Mouse (Mus musculus): ENCODE data around the gene Clec2d. TPM values are rescaled to one million over a fixed set of nuclear protein-coding genes. Genes with fewer than 3 reads are reported as not detected.

Gene Clec2d
- polyA plus RNA-seq, 1 experiment from 2014 or later = not detected

DNA sequence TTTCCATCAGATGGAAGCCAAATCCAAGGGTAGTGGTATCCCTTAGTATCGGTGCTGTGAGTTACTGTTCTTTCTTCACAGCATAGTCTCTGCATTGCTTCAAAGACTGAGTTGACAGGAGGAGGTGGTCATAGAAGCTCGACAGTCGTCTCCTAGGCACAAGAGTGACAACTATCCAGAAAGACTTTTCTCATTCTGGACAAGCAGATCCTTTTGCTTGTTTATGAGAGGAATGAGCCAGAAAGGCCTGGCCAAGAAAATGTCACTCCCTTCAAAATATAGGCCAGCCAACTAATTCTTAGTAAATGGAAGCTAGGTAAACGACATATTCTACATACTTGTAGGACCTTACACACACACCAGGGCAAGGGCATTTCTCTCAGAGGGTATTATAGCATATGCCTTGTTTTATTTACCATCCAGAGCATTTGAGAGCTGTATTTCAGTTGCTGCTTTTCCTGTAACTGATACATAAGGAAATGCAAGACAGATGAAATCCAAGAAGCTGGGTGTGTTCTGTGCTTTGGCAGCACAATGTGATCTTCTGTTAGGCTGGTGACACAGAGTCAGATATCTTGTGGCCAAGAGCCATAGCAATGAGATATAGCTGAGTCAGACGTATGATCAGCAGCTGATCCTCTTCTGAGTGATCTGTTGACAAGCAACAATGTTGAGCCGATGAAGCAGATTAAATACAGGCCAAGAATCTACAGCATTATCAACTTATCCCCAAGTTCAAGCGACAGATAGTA is 35.6 kb downstream of the Clec2d start:
- Histone ChIP-seq H3K4me1 (ENCODE audit: control insufficient read depth, insufficient read depth, low read length) (no peaks in the 10 kb centered on the region), H3K36me3 (ENCODE audit: control insufficient read depth, insufficient read depth, low read length) (no peaks in the 10 kb centered on the region), H3K27ac (ENCODE audit: low read depth, low read length) (no peak overlapping the region), H3K4me2 (ENCODE audit: low read depth, low read length) (no peak overlapping the region), H3K9ac (replicated peaks; ENCODE audit: low read depth, low read length) (no peak overlapping the region), H3K9me3 (ENCODE audit: control insufficient read depth, low read length) (no peaks in the 10 kb centered on the region), H3K4me3 (ENCODE audit: low read depth, low read length) (no peak overlapping the region), H3K27me3 (ENCODE audit: control insufficient read depth, insufficient read depth, low read length) (no peaks in the 10 kb centered on the region)
- 90% methylated on average over 7 of the region's 7 CpGs for WGBS
- no peak for ATAC-seq (ENCODE audit: low read depth)

DNA sequence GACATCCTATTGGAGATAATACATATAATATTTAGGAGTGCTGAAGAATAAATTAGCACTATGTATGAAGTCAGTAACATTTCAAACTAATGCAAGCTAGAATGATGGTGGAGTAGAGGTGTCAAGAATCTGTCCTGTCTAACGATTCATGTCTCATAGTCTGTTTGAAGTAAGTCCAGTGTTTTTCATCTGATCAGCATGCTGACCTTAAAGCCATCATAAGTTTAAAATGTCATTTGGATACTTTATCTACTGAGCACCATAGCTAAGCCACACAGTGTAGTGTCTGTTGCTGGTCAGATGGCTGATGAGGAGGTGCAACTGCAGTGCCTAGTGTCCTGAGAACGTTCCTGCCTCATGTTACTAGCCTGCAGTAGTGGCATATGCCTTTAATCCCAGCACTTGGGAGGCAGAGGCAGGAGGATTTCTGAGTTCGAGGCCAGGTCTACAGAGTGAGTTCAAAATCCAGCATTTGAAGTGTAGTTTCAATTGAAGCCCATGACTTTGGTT is 36.4 kb downstream of the Clec2d start:
- Histone ChIP-seq H3K27me3 (ENCODE audit: control insufficient read depth, insufficient read depth, low read length) (no peaks in the 10 kb centered on the region), H3K27ac (ENCODE audit: low read depth, low read length) (no peak overlapping the region), H3K9me3 (ENCODE audit: control insufficient read depth, low read length) (no peaks in the 10 kb centered on the region), H3K4me2 (ENCODE audit: low read depth, low read length) (no peak overlapping the region), H3K36me3 (ENCODE audit: control insufficient read depth, insufficient read depth, low read length) (no peaks in the 10 kb centered on the region), H3K4me1 (ENCODE audit: control insufficient read depth, insufficient read depth, low read length) (no peaks in the 10 kb centered on the region), H3K4me3 (ENCODE audit: low read depth, low read length) (no peak overlapping the region), H3K9ac (replicated peaks; ENCODE audit: low read depth, low read length) (no peak overlapping the region)
- ATAC-seq (ENCODE audit: low read depth) = no peak
- WGBS = 80% methylated on average over 3 of the region's 3 CpGs

DNA sequence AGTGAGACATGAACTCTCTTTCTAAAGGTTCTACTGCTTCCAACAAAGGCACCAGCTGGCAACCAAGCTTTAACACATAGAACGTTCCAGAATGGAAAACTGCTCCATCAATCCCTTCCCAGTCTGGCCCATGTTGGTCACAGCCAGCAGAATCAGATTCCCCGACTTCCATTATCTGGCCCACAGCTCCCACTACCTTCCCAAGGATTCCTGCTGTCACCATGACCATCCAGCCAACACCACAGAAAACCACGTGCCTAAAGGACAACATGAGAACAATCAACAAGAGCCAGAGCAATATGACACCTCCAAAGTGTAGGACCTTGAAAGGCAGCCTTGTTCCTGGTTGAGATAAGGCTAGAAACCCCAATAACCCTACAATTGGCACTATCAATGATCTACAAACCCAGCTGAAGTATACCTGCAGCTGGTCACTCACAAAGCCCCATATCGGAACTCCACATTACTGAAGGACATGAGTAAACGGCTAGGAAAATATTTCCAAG is 37.8 kb downstream of the Clec2d start:
- WGBS = 88% methylated on average over 5 of the region's 5 CpGs
- Histone ChIP-seq H3K4me2 (ENCODE audit: low read depth, low read length) (no peak overlapping the region), H3K4me1 (ENCODE audit: control insufficient read depth, insufficient read depth, low read length) (no peaks in the 10 kb centered on the region), H3K4me3 (ENCODE audit: low read depth, low read length) (no peak overlapping the region), H3K9ac (replicated peaks; ENCODE audit: low read depth, low read length) (no peak overlapping the region), H3K27ac (ENCODE audit: low read depth, low read length) (no peak overlapping the region), H3K36me3 (ENCODE audit: control insufficient read depth, insufficient read depth, low read length) (no peaks in the 10 kb centered on the region), H3K9me3 (ENCODE audit: control insufficient read depth, low read length) (no peaks in the 10 kb centered on the region), H3K27me3 (ENCODE audit: control insufficient read depth, insufficient read depth, low read length) (no peaks in the 10 kb centered on the region)
- ATAC-seq (ENCODE audit: low read depth) = no peak

DNA sequence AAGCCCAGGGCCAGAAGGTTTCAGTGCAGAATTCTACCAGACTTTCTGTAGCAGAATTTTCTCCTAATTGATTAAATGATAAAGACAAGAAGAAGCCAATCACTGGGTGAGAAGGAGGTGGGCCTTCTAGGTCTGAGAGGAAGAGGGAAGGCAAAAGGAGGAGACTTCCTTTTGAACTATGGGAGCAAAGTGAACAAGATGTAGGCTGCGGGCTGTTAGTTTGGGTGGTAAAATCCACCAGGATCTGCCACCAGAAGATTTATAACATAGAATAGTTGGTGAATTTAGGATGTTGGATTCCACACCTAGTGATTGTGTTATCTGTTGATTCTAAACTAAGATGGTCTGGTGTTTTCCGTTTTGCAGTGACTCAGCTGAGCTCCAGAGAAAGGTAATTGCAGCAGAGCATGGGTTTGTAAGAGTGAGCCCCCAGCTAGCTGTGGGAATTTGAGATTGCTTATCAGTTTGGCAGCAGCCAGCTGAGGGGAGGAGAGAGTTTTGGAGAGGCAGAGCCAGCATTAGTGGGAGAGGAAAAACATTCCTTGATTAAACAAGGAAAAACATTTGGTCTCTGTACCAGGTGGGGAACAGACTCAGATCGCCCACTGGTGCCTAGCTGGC is 39.6 kb downstream of the Clec2d start:
- H3K27me3 ChIP-seq (ENCODE audit: control insufficient read depth, insufficient read depth, low read length) = no peaks in the 10 kb centered on the region
- H3K27ac ChIP-seq (ENCODE audit: low read depth, low read length) = no peak overlapping the region
- no peak overlapping the region for H3K4me3 ChIP-seq (ENCODE audit: low read depth, low read length)
- H3K36me3 ChIP-seq (ENCODE audit: control insufficient read depth, insufficient read depth, low read length) = no peaks in the 10 kb centered on the region
- no peak for ATAC-seq (ENCODE audit: low read depth)
- no peaks in the 10 kb centered on the region for H3K4me1 ChIP-seq (ENCODE audit: control insufficient read depth, insufficient read depth, low read length)
- H3K9me3 ChIP-seq (ENCODE audit: control insufficient read depth, low read length) = no peaks in the 10 kb centered on the region
- WGBS = 91% methylated on average over 3 of the region's 3 CpGs
- H3K9ac ChIP-seq (replicated peaks; ENCODE audit: low read depth, low read length) = no peak overlapping the region
- H3K4me2 ChIP-seq (ENCODE audit: low read depth, low read length) = no peak overlapping the region

DNA sequence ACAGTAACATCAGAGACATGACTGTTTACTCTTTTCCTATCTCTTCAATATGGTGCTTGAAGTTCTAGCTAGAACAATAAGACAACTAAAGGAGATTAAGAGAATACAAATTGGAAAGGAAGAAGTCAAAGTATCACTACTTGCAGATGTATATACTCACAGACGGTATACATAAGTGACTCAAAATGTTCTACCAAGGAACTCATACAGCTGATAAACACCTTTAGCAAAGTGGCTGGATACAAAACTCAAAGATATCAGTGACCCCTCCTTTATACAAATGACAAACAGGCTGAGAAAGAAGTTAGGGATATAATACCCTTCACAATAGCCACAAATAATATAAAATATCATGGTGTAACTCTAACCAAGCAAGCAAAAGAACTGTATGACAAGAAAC is 40.6 kb downstream of the Clec2d start:
- Histone ChIP-seq H3K4me3 (ENCODE audit: low read depth, low read length) (no peak overlapping the region), H3K27ac (ENCODE audit: low read depth, low read length) (no peak overlapping the region), H3K4me2 (ENCODE audit: low read depth, low read length) (no peak overlapping the region), H3K9me3 (ENCODE audit: control insufficient read depth, low read length) (no peaks in the 10 kb centered on the region), H3K36me3 (ENCODE audit: control insufficient read depth, insufficient read depth, low read length) (no peaks in the 10 kb centered on the region), H3K27me3 (ENCODE audit: control insufficient read depth, insufficient read depth, low read length) (no peaks in the 10 kb centered on the region), H3K9ac (replicated peaks; ENCODE audit: low read depth, low read length) (no peak overlapping the region), H3K4me1 (ENCODE audit: control insufficient read depth, insufficient read depth, low read length) (no peaks in the 10 kb centered on the region)
- no peak for ATAC-seq (ENCODE audit: low read depth)
- 97% methylated on average over 1 of the region's 1 CpGs for WGBS

DNA sequence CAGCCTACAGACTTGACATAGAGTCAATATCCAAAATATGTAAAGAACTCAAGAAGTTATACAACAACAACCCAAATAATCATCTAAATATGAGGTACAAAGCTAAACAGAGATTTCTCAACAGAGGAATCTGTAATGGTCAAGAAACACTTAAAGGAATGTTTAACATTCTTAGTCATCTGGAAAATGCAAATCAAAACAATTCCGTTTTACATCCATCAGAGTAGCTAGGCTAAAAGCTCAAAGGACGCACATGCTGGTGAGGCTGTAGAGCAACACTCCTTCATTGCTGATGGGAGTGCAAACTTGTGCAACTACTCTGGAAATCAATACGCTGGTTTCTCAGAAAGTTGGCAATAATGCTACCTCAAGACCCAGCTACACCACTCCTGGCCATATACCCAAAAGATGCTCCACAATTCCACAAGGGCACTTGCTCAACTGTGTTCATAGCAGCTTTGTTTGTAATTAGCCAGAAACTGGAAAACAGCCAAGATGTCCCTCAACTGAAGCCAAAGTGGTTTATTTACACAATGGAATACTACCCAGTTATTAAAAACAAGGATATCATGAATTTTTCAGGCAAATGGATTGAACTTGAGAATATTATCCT is 41.9 kb downstream of the Clec2d start:
- no peak for ATAC-seq (ENCODE audit: low read depth)
- H3K4me1 ChIP-seq (ENCODE audit: control insufficient read depth, insufficient read depth, low read length) = no peaks in the 10 kb centered on the region
- H3K4me3 ChIP-seq (ENCODE audit: low read depth, low read length) = no peak overlapping the region
- 89% methylated on average over 3 of the region's 3 CpGs for WGBS
- H3K27me3 ChIP-seq (ENCODE audit: control insufficient read depth, insufficient read depth, low read length) = no peaks in the 10 kb centered on the region
- H3K9me3 ChIP-seq (ENCODE audit: control insufficient read depth, low read length) = no peaks in the 10 kb centered on the region
- no peak overlapping the region for H3K9ac ChIP-seq (replicated peaks; ENCODE audit: low read depth, low read length)
- H3K36me3 ChIP-seq (ENCODE audit: control insufficient read depth, insufficient read depth, low read length) = no peaks in the 10 kb centered on the region
- H3K4me2 ChIP-seq (ENCODE audit: low read depth, low read length) = no peak overlapping the region
- no peak overlapping the region for H3K27ac ChIP-seq (ENCODE audit: low read depth, low read length)

GRCm38 (mm10) chr6:129223611-129224010 is 43.2 kb downstream of the Clec2d start:
- Histone ChIP-seq H3K27ac (ENCODE audit: low read depth, low read length) (no peak overlapping the region), H3K9ac (replicated peaks; ENCODE audit: low read depth, low read length) (no peak overlapping the region), H3K4me1 (ENCODE audit: control insufficient read depth, insufficient read depth, low read length) (no peaks in the 10 kb centered on the region), H3K9me3 (ENCODE audit: control insufficient read depth, low read length) (no peaks in the 10 kb centered on the region), H3K36me3 (ENCODE audit: control insufficient read depth, insufficient read depth, low read length) (no peaks in the 10 kb centered on the region), H3K4me2 (ENCODE audit: low read depth, low read length) (no peak overlapping the region), H3K4me3 (ENCODE audit: low read depth, low read length) (no peak overlapping the region), H3K27me3 (ENCODE audit: control insufficient read depth, insufficient read depth, low read length) (no peaks in the 10 kb centered on the region)
- 79% methylated on average over 2 of the region's 2 CpGs for WGBS
- ATAC-seq (ENCODE audit: low read depth) = no peak

DNA sequence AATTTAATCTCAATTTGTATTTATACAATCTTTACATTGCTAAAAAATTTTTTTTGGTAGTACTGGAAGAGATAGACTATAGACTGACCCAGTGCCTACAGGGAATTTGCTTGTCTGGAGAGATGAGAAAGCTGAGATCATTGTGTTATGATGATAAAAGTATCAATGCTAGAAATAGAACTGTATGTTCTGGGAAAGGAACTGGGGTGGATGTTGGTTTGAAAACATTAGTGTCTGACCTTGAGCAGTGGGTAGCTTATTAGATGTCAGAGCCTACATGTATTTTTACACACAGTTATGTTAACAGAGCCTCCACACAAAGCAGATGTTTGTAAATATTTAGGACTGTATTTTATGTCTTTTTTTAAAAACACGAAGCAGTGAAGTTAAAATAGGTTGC is 43.7 kb downstream of the Clec2d start:
- Histone ChIP-seq H3K4me1 (ENCODE audit: control insufficient read depth, insufficient read depth, low read length) (no peaks in the 10 kb centered on the region), H3K27me3 (ENCODE audit: control insufficient read depth, insufficient read depth, low read length) (no peaks in the 10 kb centered on the region), H3K4me3 (ENCODE audit: low read depth, low read length) (no peak overlapping the region), H3K27ac (ENCODE audit: low read depth, low read length) (no peak overlapping the region), H3K9me3 (ENCODE audit: control insufficient read depth, low read length) (no peaks in the 10 kb centered on the region), H3K9ac (replicated peaks; ENCODE audit: low read depth, low read length) (no peak overlapping the region), H3K4me2 (ENCODE audit: low read depth, low read length) (no peak overlapping the region), H3K36me3 (ENCODE audit: control insufficient read depth, insufficient read depth, low read length) (no peaks in the 10 kb centered on the region)
- WGBS = 79% methylated on average over 1 of the region's 1 CpGs
- ATAC-seq (ENCODE audit: low read depth) = no peak

DNA sequence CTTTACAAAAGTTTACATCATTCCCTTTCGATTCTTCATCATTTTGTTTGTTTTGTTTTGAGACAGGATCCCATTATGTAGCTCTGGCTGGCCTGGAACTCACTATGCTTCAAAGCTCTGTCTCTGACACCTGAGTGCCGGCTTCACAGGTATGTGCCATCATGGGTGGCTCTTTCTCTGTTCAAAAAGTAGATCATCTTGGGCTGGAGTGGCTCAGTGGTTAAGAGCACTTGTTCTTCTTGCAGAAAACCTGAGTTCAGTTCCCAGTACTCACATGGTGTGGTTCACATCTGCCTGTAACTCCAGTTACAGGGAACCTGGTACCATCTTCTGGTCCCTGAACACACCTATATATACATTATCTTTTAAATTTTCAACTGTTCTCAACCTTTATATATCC is 44.7 kb downstream of the Clec2d start:
- H3K4me1 ChIP-seq (ENCODE audit: control insufficient read depth, insufficient read depth, low read length) = no peaks in the 10 kb centered on the region
- no peak for ATAC-seq (ENCODE audit: low read depth)
- 82% methylated on average over 2 of the region's 2 CpGs for WGBS
- no peak overlapping the region for H3K4me3 ChIP-seq (ENCODE audit: low read depth, low read length)
- H3K9me3 ChIP-seq (ENCODE audit: control insufficient read depth, low read length) = no peaks in the 10 kb centered on the region
- H3K27ac ChIP-seq (ENCODE audit: low read depth, low read length) = no peak overlapping the region
- no peaks in the 10 kb centered on the region for H3K27me3 ChIP-seq (ENCODE audit: control insufficient read depth, insufficient read depth, low read length)
- no peak overlapping the region for H3K4me2 ChIP-seq (ENCODE audit: low read depth, low read length)
- H3K36me3 ChIP-seq (ENCODE audit: control insufficient read depth, insufficient read depth, low read length) = no peaks in the 10 kb centered on the region
- no peak overlapping the region for H3K9ac ChIP-seq (replicated peaks; ENCODE audit: low read depth, low read length)
